Mouse (Mus musculus) C2C12 (cell line): ENCODE measurements at regions not wholly inside any gene's neighbourhood (a gene's known extent, or its start where the extent isn't known, plus 50 kb on each side); places are given as distances from the start of the nearest gene placed in this dataset.

ENCODE experiments used
- CEBPB ChIP-seq: IDR thresholded peaks from one replicate; pipeline ENCODE4 v1.6.1; 2011; ENCODE audit warnings: low read depth, mild to moderate bottlenecking, control low read depth, moderate library complexity
- CTCF ChIP-seq: IDR thresholded peaks from one replicate; pipeline ENCODE4 v1.5.1; 2011; ENCODE audit not compliant: control insufficient read depth, insufficient read depth, insufficient read length
- MAX ChIP-seq: IDR thresholded peaks from one replicate; pipeline ENCODE4 v1.6.1; 2011; ENCODE audit warnings: mild to moderate bottlenecking, control low read depth
- MYOD1 ChIP-seq: IDR thresholded peaks from one replicate; pipeline ENCODE4 v1.6.1; 2011; ENCODE audit warnings: low read depth; ENCODE audit not compliant: control insufficient read depth, insufficient read length
- MYOG ChIP-seq: IDR thresholded peaks from one replicate; pipeline ENCODE4 v1.6.1; 2011; ENCODE audit not compliant: control insufficient read depth, insufficient read length; ENCODE audit errors: extremely low read depth
- USF1 ChIP-seq: IDR thresholded peaks from one replicate; pipeline ENCODE4 v1.6.1; 2011; ENCODE audit warnings: low read depth, mild to moderate bottlenecking, control low read depth, moderate library complexity

DNA sequence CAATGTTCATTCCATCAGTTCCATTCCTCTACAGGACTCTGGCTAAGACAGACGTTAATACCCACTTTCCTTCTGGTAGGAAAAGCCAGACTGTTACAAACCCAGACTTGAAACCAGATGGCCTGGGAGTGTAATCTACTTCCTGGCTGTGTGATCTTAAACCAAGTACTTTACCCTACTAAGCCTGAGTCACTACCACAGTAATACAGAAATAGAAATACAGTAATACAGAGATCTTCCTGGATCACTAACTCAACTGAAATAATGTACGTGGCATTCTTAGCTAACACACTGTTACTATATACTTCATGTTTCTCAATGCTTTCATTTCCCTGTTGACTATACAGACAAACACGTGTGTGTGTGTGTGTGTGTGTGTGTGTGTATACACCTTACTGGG is 82.4 kb upstream of the Mgme1 start:
- no peak for TF ChIP-seq CEBPB
- TF ChIP-seq MAX = no peak
- no peak for TF ChIP-seq CTCF
- TF ChIP-seq MYOD1 = no peak
- TF ChIP-seq USF1 = no peak
- no peak for TF ChIP-seq MYOG
